Mouse (Mus musculus) brain, embryonic 14.5 days (tissue): ENCODE data around the gene Mgat4b.

Source experiments
- CTCF ChIP-seq: fragments of 200-500 bp; IDR thresholded peaks from 2 replicates; pipeline ENCODE4 v1.5.1; 2012; ENCODE audit warnings: inconsistent platforms, mild to moderate bottlenecking, moderate library complexity, borderline replicate concordance; ENCODE audit not compliant: insufficient read depth, insufficient read length; ENCODE audit errors: extremely low read depth
- POLR2A ChIP-seq: fragments of 200-500 bp; IDR thresholded peaks from 2 replicates; pipeline ENCODE4 v1.6.1; 2012; ENCODE audit warnings: mild to moderate bottlenecking, inconsistent platforms, borderline replicate concordance; ENCODE audit not compliant: poor library complexity, insufficient read depth, insufficient read length, severe bottlenecking; ENCODE audit errors: extremely low read depth

- TF ChIP-seq POLR2A (peak; percentile 69; the same call in 1 of the 2 replicates), CTCF (no peak)
Observed at GRCm38 (mm10) chr11:50210505-50211151, at the start of gene Mgat4b, which contains the start of gene Sqstm1.
